18 mouse cellular contexts compared by ENCODE assay signal in the genomic region with DNA sequence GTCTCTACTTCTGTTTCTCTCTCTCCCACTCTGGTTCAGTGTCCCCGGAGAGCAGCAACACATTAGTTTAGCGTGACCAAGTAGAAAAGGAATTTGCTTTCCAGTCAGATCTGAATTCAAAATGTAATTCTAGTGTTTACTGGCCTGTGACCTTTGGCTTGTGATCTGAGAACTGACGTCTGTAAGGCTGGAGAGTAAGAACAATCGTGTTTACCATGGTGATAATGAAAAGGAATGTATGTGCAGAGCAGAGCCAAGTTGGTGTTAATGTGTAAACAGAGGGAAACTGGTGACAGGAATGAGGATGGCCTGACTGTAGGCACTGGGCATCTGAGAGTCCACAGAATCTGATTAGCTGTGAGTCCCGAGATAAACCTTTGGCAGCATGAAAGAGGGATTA. TPM values are rescaled to one million over a fixed set of nuclear protein-coding genes. Genes with fewer than 3 reads are reported as not detected.
DNase-seq lines count a peak whose midpoint lies in the region; ATAC-seq and TF ChIP-seq lines count a peak whose summit lies in the region.
"Had no signal": no experiment of that assay in that cellular context is flagged by ENCODE, and none has a peak within 500 bp of the region (broad histone marks: within the 10 kb centered on the region; RNA-seq: fewer than 3 reads in every experiment).

No protein-coding gene starts in this region.

- no peak overlapping the region for H3K4me3 ChIP-seq in hindbrain, embryonic 10.5 days
- H3K4me3 ChIP-seq in hindbrain, embryonic 11.5 days (ENCODE audit: low read depth, low read length) = no peak overlapping the region
- H3K4me3 ChIP-seq in intestine, embryonic 15.5 days (replicated peaks) = no peak overlapping the region
- no peak overlapping the region for H3K4me3 ChIP-seq in lung, postnatal 0 days (ENCODE audit: low read depth, low read length)
- H3K4me3 ChIP-seq: embryonic facial prominence, embryonic 15.5 days; heart, adult 2 months; hindbrain, embryonic 15.5 days; midbrain, embryonic 12.5 days had no signal

- peaks cover 29% of the 10 kb centered on the region for H3K4me1 ChIP-seq in hindbrain, embryonic 10.5 days (replicated peaks)
- H3K4me1 ChIP-seq in hindbrain, embryonic 11.5 days (replicated peaks; ENCODE audit: control insufficient read depth, insufficient read depth, low read length) = no peaks in the 10 kb centered on the region
- H3K4me1 ChIP-seq in intestine, embryonic 15.5 days (replicated peaks) = peaks cover 5% of the 10 kb centered on the region; the same call in 1 of the 2 replicates
- no peaks in the 10 kb centered on the region for H3K4me1 ChIP-seq in lung, postnatal 0 days (ENCODE audit: insufficient read depth, low read depth, low read length)
- H3K4me1 ChIP-seq: embryonic facial prominence, embryonic 15.5 days had no signal

- no peak overlapping the region for H3K4me2 ChIP-seq in hindbrain, embryonic 11.5 days (replicated peaks; ENCODE audit: low read depth, low read length)
- no peak overlapping the region; the same call in 1 of the 2 replicates for H3K4me2 ChIP-seq in intestine, embryonic 15.5 days (replicated peaks)
- no peak overlapping the region for H3K4me2 ChIP-seq in lung, postnatal 0 days (replicated peaks; ENCODE audit: low read depth, low read length)
- H3K4me2 ChIP-seq: embryonic facial prominence, embryonic 15.5 days; hindbrain, embryonic 15.5 days; midbrain, embryonic 12.5 days had no signal

- ATAC-seq in hindbrain, embryonic 11.5 days (ENCODE audit: low FRiP score) = no peak
- ATAC-seq in intestine, embryonic 15.5 days = peak; percentile 50
- ATAC-seq in lung, postnatal 0 days = peak; percentile 88
- ATAC-seq: forebrain, embryonic 16.5 days had no signal

- no peak overlapping the region for H3K9ac ChIP-seq in hindbrain, embryonic 11.5 days (ENCODE audit: low read depth, low read length)
- H3K9ac ChIP-seq in intestine, embryonic 15.5 days = no peak overlapping the region
- no peak overlapping the region for H3K9ac ChIP-seq in lung, postnatal 0 days (replicated peaks; ENCODE audit: low read depth)
- H3K9ac ChIP-seq: embryonic facial prominence, embryonic 15.5 days; hindbrain, embryonic 15.5 days; midbrain, embryonic 12.5 days had no signal

- 26% methylated on average over 5 of the region's 5 CpGs for WGBS in hindbrain, embryonic 10.5 days
- WGBS in hindbrain, embryonic 11.5 days = 31% methylated on average over 5 of the region's 5 CpGs
- 19% methylated on average over 5 of the region's 5 CpGs for WGBS in intestine, embryonic 15.5 days
- WGBS in lung, postnatal 0 days = 5% methylated on average over 5 of the region's 5 CpGs

- H3K36me3 ChIP-seq in hindbrain, embryonic 10.5 days = no peaks in the 10 kb centered on the region
- H3K36me3 ChIP-seq in hindbrain, embryonic 11.5 days (ENCODE audit: control insufficient read depth, insufficient read depth, low read length) = no peaks in the 10 kb centered on the region
- no peaks in the 10 kb centered on the region for H3K36me3 ChIP-seq in intestine, embryonic 15.5 days
- H3K36me3 ChIP-seq in lung, postnatal 0 days (ENCODE audit: insufficient read depth, low read length) = no peaks in the 10 kb centered on the region
- H3K36me3 ChIP-seq: embryonic facial prominence, embryonic 15.5 days; hindbrain, embryonic 15.5 days; midbrain, embryonic 12.5 days had no signal

- DNase-seq in hindbrain, embryonic 10.5 days (ENCODE audit: low spot score) = no peak
- DNase-seq in hindbrain, embryonic 11.5 days (ENCODE audit: low spot score) = no peak
- DNase-seq in MN1 (ENCODE audit: low spot score) = peak; percentile 23
- DNase-seq in lung, postnatal 0 days (ENCODE audit: low spot score) = peak; percentile 89
- DNase-seq in layer of hippocampus, postnatal 36 days = no peak
- no peak for DNase-seq in cerebellum, adult 11 months
- no peak for DNase-seq in left cerebral cortex, adult 18-20 months (ENCODE audit: low spot score in 2 of 2)
- DNase-seq: adrenal gland, postnatal 36 days; cerebellum, adult 8-10 months; heart, adult 2 months; thymus, adult 2 months had no signal

- no peak; the same call in 1 of the 2 replicates for TF ChIP-seq CTCF in lung, postnatal 0 days (IDR thresholded peaks at IDR 0.05)

- no peaks in the 10 kb centered on the region for H3K27me3 ChIP-seq in hindbrain, embryonic 10.5 days (ENCODE audit: insufficient read depth, poor library complexity, severe bottlenecking)
- H3K27me3 ChIP-seq in hindbrain, embryonic 11.5 days (ENCODE audit: control insufficient read depth, insufficient read depth, low read length) = no peaks in the 10 kb centered on the region
- H3K27me3 ChIP-seq in intestine, embryonic 15.5 days (replicated peaks) = no peaks in the 10 kb centered on the region
- H3K27me3 ChIP-seq in lung, postnatal 0 days (replicated peaks; ENCODE audit: insufficient read depth, low read length) = no peaks in the 10 kb centered on the region
- H3K27me3 ChIP-seq: embryonic facial prominence, embryonic 15.5 days; hindbrain, embryonic 15.5 days; midbrain, embryonic 12.5 days had no signal

- peak; percentile 99 for TF ChIP-seq EP300 in lung, postnatal 0 days (IDR thresholded peaks at IDR 0.05)

- peak overlapping the region; percentile 54; the same call in 1 of the 2 replicates for H3K27ac ChIP-seq in hindbrain, embryonic 10.5 days
- no peak overlapping the region for H3K27ac ChIP-seq in hindbrain, embryonic 11.5 days (ENCODE audit: low read depth, low read length)
- H3K27ac ChIP-seq in intestine, embryonic 15.5 days = no peak overlapping the region
- 0 out of 2 replicates have a peak overlapping the region, but pooled peaks have one; percentile 28 for H3K27ac ChIP-seq in lung, postnatal 0 days (ENCODE audit: low read length)
- H3K27ac ChIP-seq: embryonic facial prominence, embryonic 15.5 days; heart, adult 2 months; hindbrain, embryonic 15.5 days; midbrain, embryonic 12.5 days had no signal

- H3K9me3 ChIP-seq in hindbrain, embryonic 10.5 days = 0 out of 2 replicates have a peak, but pooled peaks cover 3% of the 10 kb centered on the region
- H3K9me3 ChIP-seq in hindbrain, embryonic 11.5 days (ENCODE audit: control insufficient read depth, low read length) = no peaks in the 10 kb centered on the region
- H3K9me3 ChIP-seq in intestine, embryonic 15.5 days = no peaks in the 10 kb centered on the region
- H3K9me3 ChIP-seq in lung, postnatal 0 days (ENCODE audit: low read length) = no peaks in the 10 kb centered on the region
- H3K9me3 ChIP-seq: embryonic facial prominence, embryonic 15.5 days; hindbrain, embryonic 15.5 days; midbrain, embryonic 12.5 days had no signal

RNA-seq across cellular contexts. Expression of a gene that starts 57.7 kb away (rescaled TPM):
- polyA plus RNA-seq in hindbrain, embryonic 10.5 days (2016; fragmentation: Nextera tagmentation; extraction: Ambion mirVana) = 1.4 and 13.1 TPM in 2 replicates
- 14.7 and 23.1 TPM in 2 replicates for polyA plus RNA-seq in hindbrain, embryonic 11.5 days (2014; fragmentation: Nextera tagmentation; extraction: Ambion mirVana)
- 0.37 TPM in 1 of 2 replicates, not detected in the other for polyA plus RNA-seq in intestine, embryonic 15.5 days (2015; fragmentation: Nextera tagmentation; extraction: Ambion mirVana)
- 31.6 and 47.5 TPM in 2 replicates for polyA plus RNA-seq in lung, postnatal 0 days (2015; fragmentation: Nextera tagmentation; extraction: Ambion mirVana)
- total RNA-seq in layer of hippocampus, postnatal 36 days (2021) = 1 to 10 TPM in 1 of 2 experiments, not detected in 1; 1.3 TPM
- under 1 TPM in 1 of 2 experiments, not detected in 1; 0.21 TPM for total RNA-seq in left cerebral cortex, adult 18-20 months (2021)
- total RNA-seq: heart, adult 2 months had no signal
- polyA plus RNA-seq: C2C12; heart, adult 2 months; spleen, adult 2 months had no signal

Comparison
In these comparisons a context has a peak if more than half of its experiments do, and no peak if none do; other contexts are left out.
1. H3K27ac ChIP-seq: peak in hindbrain, embryonic 10.5 days (single experiment) and lung, postnatal 0 days (single experiment); none in hindbrain, embryonic 11.5 days (single experiment) and intestine, embryonic 15.5 days (single experiment).
2. DNase-seq: peak in MN1 (single experiment) and lung, postnatal 0 days (single experiment); none in hindbrain, embryonic 10.5 days (single experiment), hindbrain, embryonic 11.5 days (single experiment), layer of hippocampus, postnatal 36 days (0 of 2), cerebellum, adult 11 months (single experiment) and left cerebral cortex, adult 18-20 months (0 of 2).